Mouse (Mus musculus): ENCODE data around the gene Jph4. TPM values are rescaled to one million over a fixed set of nuclear protein-coding genes. Genes with fewer than 3 reads are reported as not detected.

Gene Jph4
- total RNA-seq, 2 experiments from 2014 or later, result 0.10 to 0.36 TPM

DNA sequence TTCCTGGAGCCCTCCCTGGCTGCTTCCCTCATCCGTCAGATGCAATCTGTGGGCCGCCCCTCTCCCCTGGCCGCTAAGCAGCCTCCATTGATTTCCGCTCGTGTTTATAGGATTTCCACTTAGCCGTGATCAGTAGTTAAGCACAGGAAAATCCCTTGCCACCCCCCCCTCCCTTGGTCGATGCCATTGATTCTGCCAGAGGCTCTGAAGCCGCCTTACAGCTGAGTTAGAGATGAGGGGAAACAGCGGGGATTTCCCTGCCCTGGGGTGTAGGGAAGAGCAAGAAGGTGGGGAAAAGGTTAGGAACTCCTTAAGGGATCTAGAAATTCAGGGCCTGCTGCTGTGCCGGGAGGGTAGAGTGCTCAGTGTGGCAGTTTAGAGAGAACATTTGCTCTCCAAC is 19.1 kb downstream of the Jph4 start:
- no peak for DNase-seq
- intact Hi-C loops (cut with DNase I), result loop anchor here (5.0 to 10.0 kb wide), 2 partner anchors 233 to 255 kb away; no protein-coding TSS in a partner anchor

GRCm38 (mm10) chr14:55096573-55097087 is 20.1 kb downstream of the Jph4 start:
- DNase-seq, result no peak
- intact Hi-C loops (cut with DNase I), result loop anchor here (5.0 to 10.0 kb wide), 2 partner anchors 232 to 254 kb away; no protein-coding TSS in a partner anchor

GRCm38 (mm10) chr14:55095671-55096070 is 21.1 kb downstream of the Jph4 start:
- DNase-seq, result no peak
- intact Hi-C loops (cut with DNase I), result loop anchor here (5.0 to 10.0 kb wide), 2 partner anchors 231 to 253 kb away; no protein-coding TSS in a partner anchor

- intact Hi-C loops (cut with DNase I), result loop anchor here (5.0 to 10.0 kb wide), 2 partner anchors 230 to 253 kb away; no protein-coding TSS in a partner anchor
- no peak for DNase-seq
Observed at GRCm38 (mm10) chr14:55095263-55095662, 21.5 kb downstream of the Jph4 start.

- peak; percentile 70 to 83 for DNase-seq
- intact Hi-C loops (cut with DNase I), result loop anchor here (5.0 to 10.0 kb wide), 3 partner anchors 230 to 842 kb away; partner anchors contain the start of genes Abhd4 and Dad1
Observed at GRCm38 (mm10) chr14:55094704-55095231, 22.0 kb downstream of the Jph4 start, which contains the start of gene Thtpa. TSS of gene Thtpa (plus strand) at chr14:55094784.

GRCm38 (mm10) chr14:55093927-55094326 is 22.8 kb downstream of the Jph4 start:
- no peak for DNase-seq
- intact Hi-C loops (cut with DNase I), result loop anchor here (5.0 to 10.0 kb wide), 2 partner anchors 229 to 842 kb away; partner anchors contain the start of genes Abhd4 and Dad1

DNA sequence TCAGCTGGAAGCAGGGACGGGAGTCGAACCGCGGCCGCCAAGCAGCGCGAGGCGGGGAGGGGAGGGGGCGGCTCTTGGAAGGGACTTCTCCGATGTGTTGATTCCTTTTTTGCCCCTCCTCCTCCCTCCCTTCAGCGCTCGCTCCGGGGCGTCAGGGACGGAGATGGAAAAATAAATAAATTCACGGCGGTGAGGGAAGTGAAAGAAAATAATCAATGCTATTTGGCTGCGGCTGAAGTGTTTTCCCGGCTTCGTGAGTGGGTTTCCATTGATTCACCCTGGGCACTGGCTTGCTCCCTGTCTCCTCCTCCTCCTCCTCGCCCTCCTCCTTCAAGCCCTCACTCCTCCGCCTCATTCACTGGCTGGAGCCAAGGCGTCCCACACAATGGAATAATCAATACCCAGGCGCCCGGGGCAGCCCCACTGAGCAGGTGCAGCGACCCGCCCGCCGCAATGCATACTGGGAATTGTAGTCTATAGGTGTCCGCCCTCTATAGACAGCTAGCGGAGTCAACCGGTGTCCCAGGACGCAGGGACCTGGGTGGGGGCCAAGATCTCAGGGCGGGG is 24.6 kb downstream of the Jph4 start, which contains the start of gene Zfhx2:
Zfhx2 (minus strand) TSS at position 314 of the 567 bp plus-strand sequence.
- intact Hi-C loops (cut with DNase I), result loop anchor here (5.0 to 10.0 kb wide), 2 partner anchors 227 to 840 kb away; partner anchors contain the start of genes Abhd4 and Dad1
- peak; percentile 88 for DNase-seq

DNA sequence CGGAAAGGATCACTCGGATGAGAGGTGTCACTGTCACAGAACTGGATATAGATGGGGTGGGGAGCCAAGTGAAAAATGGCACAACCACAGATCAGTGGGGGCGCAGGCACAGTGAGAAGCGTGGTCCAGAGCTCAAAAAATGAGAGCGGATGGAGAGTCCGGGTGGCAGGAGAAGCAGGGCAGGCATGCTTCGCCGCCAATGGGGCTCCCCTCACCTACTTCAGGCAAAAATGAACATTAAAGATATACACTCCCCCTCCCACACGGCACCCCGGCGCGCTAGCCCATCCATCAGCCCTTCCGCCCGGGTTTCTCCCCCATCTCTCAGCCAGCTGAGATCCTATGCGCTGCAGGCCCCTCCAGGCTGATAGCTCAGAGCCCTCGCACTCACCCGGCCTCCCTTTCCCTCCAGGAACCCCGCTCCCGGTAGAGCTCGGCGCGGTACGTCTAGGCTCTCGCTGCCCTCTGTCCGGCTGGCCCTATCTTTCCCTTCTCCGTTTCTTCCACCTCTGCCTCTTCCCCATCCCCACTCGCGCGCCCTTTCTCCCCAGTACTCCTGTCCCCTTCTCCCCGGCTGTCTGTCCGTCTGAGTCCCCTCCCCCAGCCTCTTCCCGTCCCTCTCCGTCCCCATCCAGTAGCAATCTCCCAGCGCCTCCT is 25.4 kb downstream of the Jph4 start:
- no peak for DNase-seq
- intact Hi-C loops (cut with DNase I), result loop anchor here (5.0 to 10.0 kb wide), 2 partner anchors 227 to 839 kb away; partner anchors contain the start of genes Abhd4 and Dad1

- intact Hi-C loops (cut with DNase I), result no loop called here
- no peak for DNase-seq
Observed at GRCm38 (mm10) chr14:55089199-55089947, 27.4 kb downstream of the Jph4 start.

- intact Hi-C loops (cut with DNase I), result no loop called here
- no peak for DNase-seq
Observed at GRCm38 (mm10) chr14:55086009-55086514, 30.7 kb downstream of the Jph4 start.

- DNase-seq, result no peak
Observed at GRCm38 (mm10) chr14:55085324-55086008, 31.3 kb downstream of the Jph4 start.

GRCm38 (mm10) chr14:55083481-55083880 is 33.3 kb downstream of the Jph4 start:
- no peak for DNase-seq
- intact Hi-C loops (cut with DNase I), result no loop called here

More at GRCm38 (mm10) chr14:55085324-55086008, 31.3 kb downstream of the Jph4 start:
- intact Hi-C loops (cut with DNase I), result no loop called here

- intact Hi-C loops (cut with DNase I), result no loop called here
- no peak for DNase-seq
Observed at GRCm38 (mm10) chr14:55081105-55081504, 35.6 kb downstream of the Jph4 start.

- intact Hi-C loops (cut with DNase I), result loop anchor here (1.0 kb wide), 1 partner anchor 54 kb away; no protein-coding TSS in a partner anchor
- DNase-seq, result peak; percentile 68 to 78
Observed at GRCm38 (mm10) chr14:55079214-55079970, 37.3 kb downstream of the Jph4 start.

- DNase-seq, result no peak
- intact Hi-C loops (cut with DNase I), result no loop called here
Observed at GRCm38 (mm10) chr14:55078366-55078989, 38.3 kb downstream of the Jph4 start.

DNA sequence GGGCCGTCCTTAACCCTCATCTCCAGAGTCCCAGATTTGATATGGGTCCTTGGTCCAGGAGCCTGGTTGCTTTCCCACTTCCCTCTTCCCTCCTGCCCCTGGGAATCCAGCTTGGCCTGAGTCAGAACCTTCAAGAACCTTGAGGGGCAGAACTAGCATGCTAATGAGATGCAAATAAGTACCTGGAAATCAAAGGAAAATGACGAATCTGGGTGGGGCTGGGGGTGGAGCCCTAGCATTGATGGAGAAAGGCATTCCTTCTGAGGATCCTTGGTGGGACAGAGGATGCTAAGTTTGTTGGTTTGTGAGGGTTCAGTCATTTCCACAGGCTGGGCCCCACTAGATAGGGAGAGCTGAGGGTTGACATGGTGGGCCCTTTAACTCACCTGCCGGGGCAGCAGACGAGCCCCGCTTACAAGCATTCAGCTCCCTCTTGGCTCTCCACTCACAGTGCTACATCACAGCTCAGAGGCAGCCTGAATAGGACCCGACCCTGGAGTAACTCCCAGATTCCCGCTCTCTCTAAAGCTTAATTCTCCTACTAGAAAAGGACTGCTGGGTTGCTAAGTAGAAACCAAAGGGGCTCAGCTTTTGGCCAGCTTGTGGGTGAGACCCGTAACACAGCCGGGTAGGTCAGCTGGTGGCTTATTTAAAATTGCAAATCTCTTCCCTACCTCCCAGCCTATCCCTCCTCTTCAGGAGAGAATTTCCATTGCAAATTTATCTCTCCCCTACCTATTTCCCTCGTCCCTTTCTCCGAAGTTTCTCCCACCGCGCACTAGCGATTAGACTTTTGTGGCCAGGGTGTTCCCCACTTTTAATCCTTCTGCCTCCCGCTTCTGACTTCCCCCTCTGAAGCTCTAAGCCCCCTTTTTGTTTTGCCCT is 39.0 kb downstream of the Jph4 start:
- intact Hi-C loops (cut with DNase I), result no loop called here

DNA sequence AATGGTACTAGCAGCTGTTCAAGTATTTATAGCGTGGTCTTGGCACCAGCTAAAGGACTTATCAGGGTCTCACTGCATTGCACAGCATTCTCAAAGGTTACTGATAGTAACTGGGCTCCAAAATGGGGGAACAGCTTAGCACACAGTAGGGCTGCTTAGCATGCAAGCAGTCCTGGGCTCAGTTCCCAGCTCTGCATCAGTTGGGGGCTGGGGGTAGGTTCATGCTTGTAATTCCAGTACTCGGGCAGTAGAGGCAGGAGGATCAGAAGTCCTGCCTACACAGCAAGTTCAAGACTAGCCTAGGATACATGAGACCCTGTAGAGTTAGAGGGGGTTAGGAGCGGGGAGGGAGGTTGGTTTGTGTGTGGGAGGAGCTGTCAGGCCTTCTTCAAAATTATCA is 39.8 kb downstream of the Jph4 start:
- intact Hi-C loops (cut with DNase I), result no loop called here

More for the DNA sequence above, 39.0 kb downstream of the Jph4 start:
- no peak for DNase-seq

More for the DNA sequence above, 39.8 kb downstream of the Jph4 start:
- DNase-seq, result no peak

Measured in heart, postnatal 14 days (tissue).